Mouse (Mus musculus) lung, embryonic 14.5 days (tissue): ENCODE data around the gene Tmcc2. TPM values are rescaled to one million over a fixed set of nuclear protein-coding genes. Genes with fewer than 3 reads are reported as not detected.

Experiments used
- ATAC-seq: fragments of 200-750 bp; cut with Nextera tagmentation; 2 replicates; pipeline ENCODE4 v1.8.0; 2017; ENCODE audit warnings: mild to moderate bottlenecking, moderate TSS enrichment, moderate library complexity; ENCODE audit not compliant: insufficient read depth
- DNase-seq: peaks from one replicate; pipeline ENCODE4 v3.0.0-alpha.2; 2015
- H3K27ac ChIP-seq: fragments of 300-500 bp; sonication (generic); 2 replicates; pipeline ENCODE4 v1.5.1; 2014; ENCODE audit warnings: low read depth, mild to moderate bottlenecking, moderate library complexity
- H3K27me3 ChIP-seq: fragments of 300-500 bp; sonication (generic); 2 replicates; pipeline ENCODE4 v1.6.1; 2014; ENCODE audit warnings: low read length, control low read depth; ENCODE audit not compliant: insufficient read depth
- H3K36me3 ChIP-seq: fragments of 300-500 bp; sonication (generic); 2 replicates; pipeline ENCODE4 v1.6.1; 2014; ENCODE audit warnings: control low read depth; ENCODE audit not compliant: insufficient read depth
- H3K4me1 ChIP-seq: fragments of 300-500 bp; sonication (generic); 2 replicates; pipeline ENCODE4 v1.6.1; 2014; ENCODE audit warnings: antibody characterized with exemption, control low read depth; ENCODE audit not compliant: insufficient read depth
- H3K4me2 ChIP-seq: fragments of 300-500 bp; sonication (generic); 2 replicates; pipeline ENCODE4 v1.6.1; 2014; ENCODE audit warnings: mild to moderate bottlenecking
- H3K4me3 ChIP-seq: fragments of 300-500 bp; sonication (generic); 2 replicates; pipeline ENCODE4 v1.5.1; 2014; ENCODE audit warnings: low read depth, low read length
- H3K9ac ChIP-seq: fragments of 300-500 bp; sonication (generic); 2 replicates; pipeline ENCODE4 v1.6.1; 2014
- H3K9me3 ChIP-seq: fragments of 300-500 bp; sonication (generic); 2 replicates; pipeline ENCODE4 v1.6.1; 2016; ENCODE audit warnings: low read depth, low read length, control low read depth
- CTCF ChIP-seq: IDR thresholded peaks from 2 replicates; pipeline ENCODE4 v1.5.1; 2016; ENCODE audit warnings: antibody characterized with exemption, low read depth
- WGBS: fragments of 180-500 bp; shearing (Covaris S2); extraction: QIAGEN DNeasy Blood & Tissue Kit; methylation state at CpG from one replicate; pipeline ENCODE4 v1.1.7; 2014; 5-methylcytosine and 5-hydroxymethylcytosine counted together
- polyA plus RNA-seq: library from polyadenylated mRNA; unstranded; fragments of >200 nt; fragmentation: Nextera tagmentation; extraction: Ambion mirVana; gene quantifications from 2 replicates; pipeline ENCODE4 v1.2.1, GENCODE M21; 2014

Tmcc2 gene
- polyA plus RNA-seq, 1 experiment from 2014 or later: 10.3 TPM

- Histone ChIP-seq H3K27me3 (no peaks in the 10 kb centered on the region), H3K4me2 (peak overlapping the region; percentile 60), H3K9me3 (no peaks in the 10 kb centered on the region), H3K36me3 (no peaks in the 10 kb centered on the region), H3K4me1 (peaks cover 10% of the 10 kb centered on the region; the same call in 1 of the 2 replicates), H3K27ac (peak overlapping the region; percentile 94), H3K9ac (peak overlapping the region; percentile 88), H3K4me3 (peak overlapping the region; percentile 75)
- WGBS: 12% methylated on average over 6 of the region's 6 CpGs
- no peak for ATAC-seq
- DNase-seq: no peak
- no peak for TF ChIP-seq CTCF
These were observed 25.8 kb upstream of the Tmcc2 start for GRCm38 (mm10) chr1:132416943-132417290.

- WGBS: 59% methylated on average over 8 of the region's 8 CpGs
- no peak overlapping the region for H3K9ac ChIP-seq
- H3K4me3 ChIP-seq: no peak overlapping the region
- H3K4me1 ChIP-seq: peaks cover 10% of the 10 kb centered on the region; the same call in 1 of the 2 replicates
- no peaks in the 10 kb centered on the region for H3K36me3 ChIP-seq
- peak overlapping the region; percentile 60 for H3K4me2 ChIP-seq
- ATAC-seq: no peak
- no peak overlapping the region for H3K27ac ChIP-seq
- peak; percentile 35 for DNase-seq
- H3K9me3 ChIP-seq: no peaks in the 10 kb centered on the region
- TF ChIP-seq CTCF: no peak
- no peaks in the 10 kb centered on the region for H3K27me3 ChIP-seq
These were observed 25.3 kb upstream of the Tmcc2 start for GRCm38 (mm10) chr1:132416244-132416942.

GRCm38 (mm10) chr1:132410657-132411056 is 19.6 kb upstream of the Tmcc2 start:
- Histone ChIP-seq H3K4me2 (no peak overlapping the region), H3K4me3 (no peak overlapping the region), H3K9ac (no peak overlapping the region), H3K36me3 (no peaks in the 10 kb centered on the region), H3K27me3 (no peaks in the 10 kb centered on the region), H3K27ac (no peak overlapping the region), H3K9me3 (no peaks in the 10 kb centered on the region), H3K4me1 (no peaks in the 10 kb centered on the region)
- ATAC-seq: no peak
- no peak for TF ChIP-seq CTCF
- WGBS: 76% methylated on average over 3 of the region's 3 CpGs
- DNase-seq: no peak

- DNase-seq (no peak), ATAC-seq (no peak)
- no peak overlapping the region for H3K4me3 ChIP-seq
- no peaks in the 10 kb centered on the region for H3K4me1 ChIP-seq
- no peaks in the 10 kb centered on the region for H3K27me3 ChIP-seq
- H3K4me2 ChIP-seq: no peak overlapping the region
- H3K27ac ChIP-seq: no peak overlapping the region
- H3K9ac ChIP-seq: no peak overlapping the region
- no peaks in the 10 kb centered on the region for H3K9me3 ChIP-seq
- no peaks in the 10 kb centered on the region for H3K36me3 ChIP-seq
- TF ChIP-seq CTCF: no peak
- 78% methylated on average over 1 of the region's 1 CpGs for WGBS
These were observed 10.8 kb upstream of the Tmcc2 start for GRCm38 (mm10) chr1:132401843-132402242.

- H3K4me2 ChIP-seq: no peak overlapping the region
- WGBS: 52% methylated on average over 1 of the region's 1 CpGs
These were observed 9.5 kb upstream of the Tmcc2 start for GRCm38 (mm10) chr1:132400538-132400937.

GRCm38 (mm10) chr1:132396705-132397104 is 5.6 kb upstream of the Tmcc2 start:
- Histone ChIP-seq H3K9me3 (no peaks in the 10 kb centered on the region), H3K27ac (no peak overlapping the region), H3K36me3 (no peaks in the 10 kb centered on the region), H3K9ac (no peak overlapping the region), H3K27me3 (no peaks in the 10 kb centered on the region), H3K4me1 (no peaks in the 10 kb centered on the region), H3K4me2 (no peak overlapping the region), H3K4me3 (no peak overlapping the region)
- 52% methylated on average over 2 of the region's 2 CpGs for WGBS
- no peak for DNase-seq
- ATAC-seq: no peak
- no peak for TF ChIP-seq CTCF

More at GRCm38 (mm10) chr1:132400538-132400937, 9.5 kb upstream of the Tmcc2 start:
- H3K27ac ChIP-seq: no peak overlapping the region
- H3K36me3 ChIP-seq: no peaks in the 10 kb centered on the region
- ATAC-seq (no peak), DNase-seq (no peak)
- TF ChIP-seq CTCF: no peak
- no peaks in the 10 kb centered on the region for H3K4me1 ChIP-seq
- no peak overlapping the region for H3K4me3 ChIP-seq
- H3K9me3 ChIP-seq: no peaks in the 10 kb centered on the region
- no peak overlapping the region for H3K9ac ChIP-seq
- H3K27me3 ChIP-seq: no peaks in the 10 kb centered on the region

- ATAC-seq: no peak
- H3K4me1 ChIP-seq: 0 out of 2 replicates have a peak, but pooled peaks cover 16% of the 10 kb centered on the region
- no peak for DNase-seq
- H3K27ac ChIP-seq: no peak overlapping the region
- H3K27me3 ChIP-seq: no peaks in the 10 kb centered on the region
- no peaks in the 10 kb centered on the region for H3K36me3 ChIP-seq
- no peak overlapping the region for H3K4me2 ChIP-seq
- no peak overlapping the region for H3K4me3 ChIP-seq
- no peaks in the 10 kb centered on the region for H3K9me3 ChIP-seq
- no peak overlapping the region for H3K9ac ChIP-seq
- TF ChIP-seq CTCF: no peak
- WGBS: 58% methylated on average over 5 of the region's 5 CpGs
These were observed 1.8 kb upstream of the Tmcc2 start for GRCm38 (mm10) chr1:132392872-132393271.
